Mouse (Mus musculus) mouse trophoblast stem cell (cell line): ENCODE data around the gene Irf3.

Experiments
- in situ Hi-C, 2 experiments: fragments of 300-500 bp; cut with MseI, MboI; formaldehyde crosslinking; loops; 2 replicates in 1 of 2; 3 replicates in 1 of 2; pipeline ENCODE4 v1.15.1; 2025

Gene Irf3

GRCm38 (mm10) chr7:44997231-44997939 lies at the start of gene Irf3:
Gene Irf3, plus strand, starts transcription at chr7:44997648.
- in situ Hi-C loops = no loop called here

GRCm38 (mm10) chr7:44949922-44950321 lies 47.5 kb upstream of the Irf3 start:
- in situ Hi-C loops = loop anchor here in 1 of 2 experiments (10.0 kb wide), 1 partner anchor 75 kb away; no protein-coding TSS in a partner anchor

DNA sequence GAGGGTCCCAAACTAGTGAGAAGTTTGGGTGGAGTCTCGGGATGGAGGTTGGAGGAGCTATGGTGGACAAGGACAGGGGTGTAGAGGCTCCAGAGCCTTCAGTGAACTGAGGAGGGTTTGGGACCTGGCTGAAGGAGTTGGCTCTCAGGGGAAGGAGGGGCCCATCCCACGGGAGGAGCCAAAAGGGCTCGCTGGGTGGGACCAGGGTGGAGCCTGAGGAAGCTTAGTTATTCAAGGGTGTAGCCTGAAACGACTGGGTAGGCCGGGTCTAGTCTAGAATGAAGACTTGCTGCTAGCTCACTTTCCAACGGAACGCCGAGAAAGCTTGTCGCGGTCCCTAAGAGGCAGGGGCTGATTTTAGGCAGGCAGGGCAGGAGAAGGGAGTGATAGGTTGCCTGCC lies 45.5 kb upstream of the Irf3 start:
- in situ Hi-C loops = loop anchor here in 1 of 2 experiments (10.0 kb wide), 1 partner anchor 77 kb away; no protein-coding TSS in a partner anchor

- in situ Hi-C loops = loop anchor here in 1 of 2 experiments (10.0 kb wide), 1 partner anchor 78 kb away; no protein-coding TSS in a partner anchor
Observed at GRCm38 (mm10) chr7:44952611-44953306, 44.7 kb upstream of the Irf3 start.

DNA sequence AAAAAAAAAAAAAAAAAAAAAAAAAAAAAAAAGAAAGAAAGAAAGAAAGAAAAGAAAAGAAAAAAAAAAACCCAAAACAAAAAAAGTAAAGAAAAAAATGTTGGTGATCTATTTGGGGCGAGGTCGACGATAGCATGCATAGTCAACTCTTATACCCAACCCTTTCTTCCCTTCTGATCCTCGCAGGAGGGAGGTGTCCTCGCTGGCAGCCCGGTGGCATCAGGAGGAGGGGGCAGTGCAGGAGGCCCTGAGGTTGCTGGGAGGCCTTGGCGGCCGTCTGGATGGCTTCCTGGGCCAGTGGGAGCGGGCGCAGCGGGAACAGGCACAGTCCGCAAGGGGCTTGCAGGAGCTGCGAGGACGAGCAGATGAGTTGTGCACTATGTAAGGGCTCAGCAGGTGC lies 43.9 kb upstream of the Irf3 start:
- in situ Hi-C loops = loop anchor here in 1 of 2 experiments (10.0 kb wide), 1 partner anchor 79 kb away; no protein-coding TSS in a partner anchor

DNA sequence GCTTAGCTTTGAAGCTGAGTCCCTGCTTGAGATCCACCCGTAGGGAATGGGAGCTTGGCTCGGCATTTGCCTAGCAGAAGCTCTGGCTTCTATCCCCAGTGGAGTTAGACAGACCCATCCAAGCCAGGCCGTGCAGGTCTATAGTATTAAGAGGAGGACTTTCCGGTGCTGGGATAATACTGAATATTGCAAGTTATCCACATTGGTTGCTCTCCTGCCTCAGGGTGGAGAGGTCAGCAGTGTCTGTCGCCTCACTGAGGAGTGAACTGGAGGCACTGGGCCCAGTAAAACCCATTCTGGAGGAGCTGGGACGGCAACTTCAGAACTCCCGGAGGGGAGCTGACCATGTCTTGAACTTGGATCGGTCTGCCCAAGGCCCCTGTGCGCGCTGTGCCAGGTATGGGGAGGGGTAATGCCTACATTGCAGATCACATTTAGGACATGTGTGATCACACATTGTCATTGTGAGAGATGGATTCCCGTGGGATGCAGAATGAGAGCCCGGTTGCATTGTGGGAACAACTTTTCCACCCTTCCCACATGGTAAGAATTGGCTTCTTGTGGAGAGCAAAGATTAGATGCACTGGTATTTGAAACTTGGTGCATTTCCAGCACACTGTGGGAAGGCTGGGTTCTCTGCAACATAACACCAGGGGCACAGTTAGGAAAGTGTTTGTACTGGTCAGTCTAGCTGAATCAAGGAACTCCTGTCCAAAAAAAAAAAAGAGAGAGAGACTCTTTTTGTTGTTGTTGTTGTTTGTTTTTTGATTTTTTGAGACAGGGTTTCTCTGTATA lies 43.2 kb upstream of the Irf3 start:
- in situ Hi-C loops = loop anchor here in 1 of 2 experiments (10.0 kb wide), 1 partner anchor 79 kb away; no protein-coding TSS in a partner anchor

GRCm38 (mm10) chr7:44955628-44956027 lies 41.8 kb upstream of the Irf3 start:
- in situ Hi-C loops = loop anchor here in 1 of 2 experiments (5.0 to 10.0 kb wide), 2 partner anchors 33 to 81 kb away; no protein-coding TSS in a partner anchor

DNA sequence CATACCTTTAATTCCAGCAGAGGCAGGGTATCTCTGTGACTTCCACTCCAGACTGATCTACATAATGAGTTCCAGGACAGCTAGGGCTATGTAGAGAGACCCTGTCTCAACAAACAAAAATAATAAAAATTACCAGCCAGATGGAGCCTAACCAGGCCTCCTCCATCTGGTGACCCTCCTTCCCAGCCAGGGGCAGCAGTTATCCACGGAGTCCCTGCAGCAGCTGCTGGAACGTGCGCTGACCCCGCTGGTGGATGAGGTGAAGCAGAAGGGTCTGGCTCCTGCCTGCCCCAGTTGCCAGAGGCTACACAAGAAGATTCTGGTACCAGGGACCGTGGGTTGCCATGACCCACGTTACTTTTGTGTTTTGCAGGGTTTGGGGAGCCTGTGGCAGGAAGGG lies 41.2 kb upstream of the Irf3 start:
- in situ Hi-C loops = loop anchor here in 1 of 2 experiments (5.0 to 10.0 kb wide), 2 partner anchors 34 to 81 kb away; no protein-coding TSS in a partner anchor

- in situ Hi-C loops = loop anchor here in 1 of 2 experiments (5.0 to 10.0 kb wide), 2 partner anchors 35 to 83 kb away; no protein-coding TSS in a partner anchor
Observed at GRCm38 (mm10) chr7:44957183-44957835, 40.1 kb upstream of the Irf3 start.

DNA sequence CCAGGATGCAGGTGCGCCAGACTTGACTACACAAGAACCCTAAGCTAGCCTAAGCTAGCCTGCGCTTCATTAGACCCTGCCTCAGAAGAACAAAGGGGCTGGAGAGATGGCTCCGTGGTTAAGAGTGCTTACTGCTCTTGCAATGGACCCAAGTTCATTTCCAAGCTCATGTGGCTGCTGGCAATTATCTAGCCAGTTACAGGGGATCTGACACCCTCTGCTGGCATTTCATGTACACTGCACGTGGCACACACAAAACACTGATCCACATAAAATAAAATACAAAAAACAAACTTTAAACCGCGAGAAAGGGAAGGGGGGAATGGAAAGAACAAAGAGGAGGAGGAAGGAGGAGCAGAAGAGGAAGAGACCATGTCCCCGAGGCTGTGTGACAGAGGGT lies 39.2 kb upstream of the Irf3 start:
- in situ Hi-C loops = loop anchor here in 1 of 2 experiments (5.0 to 10.0 kb wide), 2 partner anchors 36 to 83 kb away; no protein-coding TSS in a partner anchor

GRCm38 (mm10) chr7:44959281-44959680 lies 38.2 kb upstream of the Irf3 start:
- in situ Hi-C loops = loop anchor here in 1 of 2 experiments (5.0 to 10.0 kb wide), 2 partner anchors 37 to 84 kb away; no protein-coding TSS in a partner anchor

- in situ Hi-C loops = loop anchor here in 1 of 2 experiments (5.0 to 10.0 kb wide), 2 partner anchors 38 to 85 kb away; no protein-coding TSS in a partner anchor
Observed at GRCm38 (mm10) chr7:44959874-44960511, 37.5 kb upstream of the Irf3 start.

DNA sequence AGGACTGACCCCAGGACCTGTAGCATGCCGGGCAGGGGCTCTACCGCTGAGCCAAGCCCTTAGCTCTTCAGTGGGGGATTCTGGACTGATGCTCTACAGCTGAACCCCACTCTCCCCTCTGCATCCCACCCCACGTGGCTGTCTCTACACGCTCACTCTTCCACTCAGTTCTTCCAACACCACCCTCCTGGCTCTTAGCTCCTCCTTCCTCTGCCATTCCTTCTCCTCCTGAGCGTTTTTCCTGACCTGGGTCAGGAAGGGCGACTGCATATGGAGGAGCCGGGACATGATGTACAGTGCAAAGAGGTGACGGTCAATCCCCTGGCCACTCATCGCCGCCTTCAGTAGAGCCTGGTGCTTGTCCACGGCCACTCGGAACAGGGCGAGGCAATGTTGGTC lies 36.9 kb upstream of the Irf3 start:
- in situ Hi-C loops = no loop called here

DNA sequence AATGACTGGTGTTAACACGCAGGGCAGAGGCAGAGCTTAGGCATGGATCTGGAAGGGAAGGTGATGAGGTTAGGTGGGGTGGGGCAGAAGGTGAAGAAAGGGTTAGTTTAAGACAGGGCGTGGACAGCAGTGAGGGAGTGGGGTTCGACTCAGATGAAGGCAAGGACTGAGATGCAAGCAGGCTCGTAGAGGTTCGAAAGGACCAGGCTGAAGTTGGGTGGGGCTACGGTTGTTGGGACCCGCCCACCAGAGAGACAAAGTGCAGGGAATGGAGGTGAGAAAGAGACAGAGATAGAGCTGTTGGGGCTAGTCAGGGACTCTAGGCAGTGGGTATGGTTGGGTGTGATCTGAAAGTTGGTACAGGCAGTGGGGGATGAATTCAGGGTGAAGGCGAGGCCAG lies 35.1 kb upstream of the Irf3 start:
- in situ Hi-C loops = no loop called here

DNA sequence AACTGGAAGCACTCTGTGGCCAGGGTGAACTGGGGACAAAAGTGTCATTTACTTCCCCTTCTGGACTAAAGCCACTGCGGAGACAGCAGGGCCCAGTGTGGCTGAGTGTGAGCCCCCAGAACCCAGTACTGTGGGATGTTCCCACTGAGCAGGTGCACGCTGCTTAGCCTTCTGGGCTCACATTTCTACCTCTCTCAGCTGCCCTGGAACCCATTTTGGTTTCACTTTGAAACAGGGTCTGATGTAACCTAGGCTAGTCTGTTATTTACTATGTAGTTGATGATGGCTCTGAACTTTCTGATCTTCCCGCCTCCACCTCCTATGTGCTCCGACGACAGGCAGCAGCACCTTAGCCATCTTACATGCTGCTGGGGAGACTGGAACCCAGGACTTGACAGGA lies 34.6 kb upstream of the Irf3 start:
- in situ Hi-C loops = no loop called here

DNA sequence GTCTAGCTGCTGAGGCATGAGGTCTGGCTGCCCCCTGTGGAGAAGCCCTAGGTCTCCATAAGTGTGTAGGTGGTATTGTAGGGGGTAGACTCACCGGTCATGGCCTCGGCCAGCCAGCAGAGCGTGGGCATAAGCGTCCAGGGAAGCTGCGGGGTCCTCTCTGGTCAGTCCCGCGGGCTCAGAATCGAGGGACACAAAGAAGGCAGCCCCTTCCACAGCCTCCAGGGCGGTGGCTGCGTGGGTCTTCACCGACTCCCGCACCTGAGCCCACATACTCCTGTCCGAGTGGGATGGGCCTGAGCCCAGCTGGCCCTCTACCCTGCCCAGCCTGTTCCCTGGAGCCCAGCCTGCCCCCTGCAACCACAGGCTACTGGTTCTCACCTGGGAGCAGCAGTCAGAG lies 32.5 kb upstream of the Irf3 start:
- in situ Hi-C loops = no loop called here

GRCm38 (mm10) chr7:44965975-44966374 lies 31.5 kb upstream of the Irf3 start:
- in situ Hi-C loops = no loop called here

DNA sequence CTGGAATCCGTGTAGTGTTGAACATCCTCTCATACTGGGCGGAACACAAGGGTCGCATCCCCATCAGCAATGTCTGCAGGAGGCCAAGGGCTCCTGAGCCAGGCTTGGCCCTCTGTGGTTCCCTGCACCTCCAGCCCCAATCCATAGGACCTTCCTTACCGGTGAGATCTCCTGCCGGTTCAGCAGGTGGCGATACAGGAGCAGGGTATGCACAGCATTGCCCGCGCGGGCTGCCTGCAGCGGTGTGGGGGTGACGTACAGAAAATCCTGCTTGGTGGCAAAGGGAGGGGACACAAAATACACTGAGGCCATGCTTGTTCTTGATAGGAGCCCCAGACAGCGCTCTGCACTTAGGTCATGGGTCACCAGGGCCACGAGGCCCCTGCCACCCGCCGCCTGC lies 30.8 kb upstream of the Irf3 start:
- in situ Hi-C loops = no loop called here

GRCm38 (mm10) chr7:44970231-44970691 lies 27.2 kb upstream of the Irf3 start:
- in situ Hi-C loops = no loop called here

GRCm38 (mm10) chr7:44971142-44971541 lies 26.3 kb upstream of the Irf3 start:
- in situ Hi-C loops = no loop called here
